Mouse (Mus musculus) urinary bladder, postnatal 14 days (tissue): ENCODE results near the gene Gramd4.
A peak's percentile ranks its signal among the peaks of the same experiment; 100 is the strongest.
"Not testable (repeated sequence)": the region's sequence is repeated elsewhere in the genome, so short reads cannot be mapped to it uniquely, and the experiment has no call there.

Source experiments
- DNase-seq: peaks from one replicate; pipeline ENCODE4 v3.0.0; 2021; ENCODE audit warnings: low spot score

The Gramd4 gene

GRCm38 (mm10) chr15:86117115-86118100, 59.9 kb downstream of the Gramd4 start:
- no peak for DNase-seq

GRCm38 (mm10) chr15:86119186-86119585, 61.7 kb downstream of the Gramd4 start:
- DNase-seq = no peak

- DNase-seq = peak; percentile 27
These were observed 64.9 kb downstream of the Gramd4 start for GRCm38 (mm10) chr15:86122261-86122949.

- DNase-seq = no peak
These were observed 65.9 kb downstream of the Gramd4 start for GRCm38 (mm10) chr15:86123409-86123808.

- DNase-seq = peak; percentile 74
These were observed 66.9 kb downstream of the Gramd4 start for GRCm38 (mm10) chr15:86124359-86124758.

GRCm38 (mm10) chr15:86129036-86129435, 71.5 kb downstream of the Gramd4 start:
- no peak for DNase-seq

GRCm38 (mm10) chr15:86130657-86131056, 73.2 kb downstream of the Gramd4 start:
- DNase-seq = no peak

GRCm38 (mm10) chr15:86134941-86135783, 77.7 kb downstream of the Gramd4 start:
- DNase-seq = peak; percentile 89

GRCm38 (mm10) chr15:86137638-86138037, 80.1 kb downstream of the Gramd4 start:
- DNase-seq = peak; percentile 24

- peak; percentile 58 for DNase-seq
These were observed 82.8 kb downstream of the Gramd4 start for GRCm38 (mm10) chr15:86140323-86140722.

- DNase-seq = no peak
These were observed 87.1 kb downstream of the Gramd4 start for GRCm38 (mm10) chr15:86144577-86144976.

- DNase-seq = no peak
These were observed 87.6 kb downstream of the Gramd4 start for GRCm38 (mm10) chr15:86145046-86145445.

- DNase-seq = no peak
These were observed 89.4 kb downstream of the Gramd4 start for GRCm38 (mm10) chr15:86146922-86147321.

GRCm38 (mm10) chr15:86150593-86150992, 93.1 kb downstream of the Gramd4 start:
- DNase-seq = no peak

- no peak for DNase-seq
These were observed 96.0 kb downstream of the Gramd4 start for GRCm38 (mm10) chr15:86153481-86153960.

GRCm38 (mm10) chr15:86156492-86156891, 99.0 kb downstream of the Gramd4 start:
- DNase-seq = no peak

- DNase-seq = no peak
These were observed 101.6 kb downstream of the Gramd4 start for GRCm38 (mm10) chr15:86159093-86159492.

GRCm38 (mm10) chr15:86159719-86160118, 102.2 kb downstream of the Gramd4 start:
- no peak for DNase-seq

GRCm38 (mm10) chr15:86160906-86161305, 103.4 kb downstream of the Gramd4 start:
- no peak for DNase-seq

- DNase-seq = not testable (repeated sequence)
These were observed 104.3 kb downstream of the Gramd4 start for GRCm38 (mm10) chr15:86161800-86162199.

GRCm38 (mm10) chr15:86164718-86165345, 107.3 kb downstream of the Gramd4 start:
- no peak for DNase-seq
